Mouse (Mus musculus) heart, postnatal 4 days (tissue): Measurements from ENCODE around the gene Trub1. TPM values are rescaled to one million over a fixed set of nuclear protein-coding genes. Genes with fewer than 3 reads are reported as not detected.

ENCODE experiments used
- DNase-seq: peaks from one replicate; pipeline ENCODE4 v3.0.0; 2021
- total RNA-seq, 2 experiments: library from RNA; stranded (reverse); gene quantifications; 2 replicates each; pipeline ENCODE4 v1.2.3; 2021

The Trub1 gene
- total RNA-seq, 2 experiments from 2014 or later, result 6.4 to 7.6 TPM

- no peak for DNase-seq
Measured at GRCm38 (mm10) chr19:57442936-57443657, 9.6 kb upstream of the Trub1 start.

GRCm38 (mm10) chr19:57445049-57445448 is 7.7 kb upstream of the Trub1 start:
- peak; percentile 11 for DNase-seq

GRCm38 (mm10) chr19:57450849-57451248 is 1.9 kb upstream of the Trub1 start:
- no peak for DNase-seq

- DNase-seq, result no peak
Measured at GRCm38 (mm10) chr19:57451762-57452161, 950 bp upstream of the Trub1 start.

GRCm38 (mm10) chr19:57453218-57453600 is 497 bp downstream of the Trub1 start:
- no peak for DNase-seq

- DNase-seq, result no peak
Measured at GRCm38 (mm10) chr19:57455286-57455960, 2.7 kb downstream of the Trub1 start.

- DNase-seq, result peak; percentile 57
Measured at GRCm38 (mm10) chr19:57457075-57457474, 4.4 kb downstream of the Trub1 start.

GRCm38 (mm10) chr19:57463741-57464140 is 11.0 kb downstream of the Trub1 start:
- DNase-seq, result no peak

- DNase-seq, result no peak
Measured at GRCm38 (mm10) chr19:57465742-57466141, 13.0 kb downstream of the Trub1 start.

- DNase-seq, result no peak
Measured at GRCm38 (mm10) chr19:57471033-57471432, 18.3 kb downstream of the Trub1 start.

GRCm38 (mm10) chr19:57472169-57472568 is 19.5 kb downstream of the Trub1 start:
- no peak for DNase-seq

GRCm38 (mm10) chr19:57473301-57473700 is 20.6 kb downstream of the Trub1 start:
- peak; percentile 46 for DNase-seq

GRCm38 (mm10) chr19:57475298-57475697 is 22.6 kb downstream of the Trub1 start:
- DNase-seq, result no peak

GRCm38 (mm10) chr19:57477310-57477709 is 24.6 kb downstream of the Trub1 start:
- DNase-seq, result no peak

- DNase-seq, result no peak
Measured at GRCm38 (mm10) chr19:57478056-57478455, 25.3 kb downstream of the Trub1 start.

- no peak for DNase-seq
Measured at GRCm38 (mm10) chr19:57479886-57480655, 27.4 kb downstream of the Trub1 start.

- no peak for DNase-seq
Measured at GRCm38 (mm10) chr19:57481743-57482259, 29.1 kb downstream of the Trub1 start.

- peak; percentile 76 for DNase-seq
Measured at GRCm38 (mm10) chr19:57482815-57483214, 30.1 kb downstream of the Trub1 start.

- DNase-seq, result no peak
Measured at GRCm38 (mm10) chr19:57487051-57487658, 34.4 kb downstream of the Trub1 start.

GRCm38 (mm10) chr19:57489527-57489926 is 36.8 kb downstream of the Trub1 start:
- no peak for DNase-seq

GRCm38 (mm10) chr19:57491030-57491429 is 38.3 kb downstream of the Trub1 start:
- no peak for DNase-seq

- no peak for DNase-seq
Measured at GRCm38 (mm10) chr19:57494020-57494419, 41.3 kb downstream of the Trub1 start.
